Mouse (Mus musculus) monocyte, adult 2 months (primary cell): ENCODE results near the gene Vps35l.

ENCODE experiments used
- DNase-seq, 2 experiments: peaks; one replicate each; pipeline ENCODE4 v3.0.0; 2022; ENCODE audit warnings: low spot score in 2 of 2, low read depth in 1 of 2

The Vps35l gene

DNA sequence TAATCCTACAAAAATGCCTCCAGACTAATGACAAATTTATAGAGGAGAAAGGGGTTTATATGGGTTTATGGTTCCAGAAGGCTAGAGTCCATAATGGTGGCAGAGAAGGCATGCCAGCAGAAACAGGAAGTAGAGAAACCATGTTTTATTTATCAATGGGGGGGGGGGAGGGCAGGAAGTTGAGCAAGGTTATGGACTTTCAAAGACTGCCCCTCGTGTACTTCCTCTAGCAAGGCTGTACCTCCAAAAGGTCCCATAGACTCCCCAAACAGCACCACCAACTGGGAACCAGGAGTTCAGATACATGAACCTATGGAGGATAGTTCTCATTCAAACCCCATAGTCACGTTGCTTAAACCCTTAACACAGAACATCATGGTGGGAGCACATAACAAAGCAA, 125.3 kb downstream of the Vps35l start:
- DNase-seq: no peak

DNA sequence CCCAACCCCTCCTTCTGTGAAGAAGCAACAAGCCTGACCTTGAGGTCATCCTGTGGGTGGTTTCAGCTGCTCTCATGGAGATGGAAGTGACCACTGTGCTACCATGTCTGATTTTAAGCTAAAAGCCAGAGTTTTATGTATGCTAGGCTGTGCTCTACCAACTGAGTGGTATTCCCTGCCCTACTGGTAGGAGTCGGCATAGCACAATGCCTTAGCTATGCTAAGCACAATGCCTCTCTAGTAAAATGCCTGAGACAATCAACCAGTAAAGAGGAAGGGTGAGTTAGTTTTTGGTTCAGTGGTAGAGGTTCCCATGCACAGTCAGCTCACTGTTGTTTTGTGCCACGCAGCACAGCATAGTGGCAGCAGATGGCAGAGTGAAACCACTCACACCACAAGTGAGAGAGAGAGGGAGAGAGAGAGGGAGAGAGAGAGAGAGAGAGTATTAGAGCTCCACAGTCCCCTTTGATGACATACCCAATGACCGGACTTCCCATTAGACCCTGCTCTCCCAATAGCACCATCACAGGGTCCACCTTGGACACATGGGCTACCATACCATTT, 139.5 kb downstream of the Vps35l start:
- no peak for DNase-seq

DNA sequence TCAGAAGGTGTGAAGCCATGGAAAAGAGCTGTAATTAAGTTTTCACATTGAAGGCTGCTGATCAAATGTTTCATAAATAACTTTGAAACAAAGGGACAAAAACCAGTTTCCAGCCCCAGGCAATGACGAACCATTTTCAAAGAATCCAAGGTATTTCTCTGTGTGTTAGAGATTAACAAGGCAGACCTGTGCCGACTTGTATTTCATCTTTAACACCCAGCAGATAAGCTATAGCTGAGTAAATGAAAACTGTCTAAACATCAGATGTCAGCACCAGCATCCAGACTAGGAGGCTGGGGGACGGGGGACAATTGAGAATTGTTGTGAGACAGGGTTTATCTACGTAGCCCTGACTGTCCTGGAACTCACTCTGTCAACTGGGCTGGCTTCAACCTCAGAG, 143.9 kb downstream of the Vps35l start:
- DNase-seq: no peak

- DNase-seq: no peak
These were observed 144.9 kb downstream of the Vps35l start for GRCm38 (mm10) chr7:118884969-118885368.

DNA sequence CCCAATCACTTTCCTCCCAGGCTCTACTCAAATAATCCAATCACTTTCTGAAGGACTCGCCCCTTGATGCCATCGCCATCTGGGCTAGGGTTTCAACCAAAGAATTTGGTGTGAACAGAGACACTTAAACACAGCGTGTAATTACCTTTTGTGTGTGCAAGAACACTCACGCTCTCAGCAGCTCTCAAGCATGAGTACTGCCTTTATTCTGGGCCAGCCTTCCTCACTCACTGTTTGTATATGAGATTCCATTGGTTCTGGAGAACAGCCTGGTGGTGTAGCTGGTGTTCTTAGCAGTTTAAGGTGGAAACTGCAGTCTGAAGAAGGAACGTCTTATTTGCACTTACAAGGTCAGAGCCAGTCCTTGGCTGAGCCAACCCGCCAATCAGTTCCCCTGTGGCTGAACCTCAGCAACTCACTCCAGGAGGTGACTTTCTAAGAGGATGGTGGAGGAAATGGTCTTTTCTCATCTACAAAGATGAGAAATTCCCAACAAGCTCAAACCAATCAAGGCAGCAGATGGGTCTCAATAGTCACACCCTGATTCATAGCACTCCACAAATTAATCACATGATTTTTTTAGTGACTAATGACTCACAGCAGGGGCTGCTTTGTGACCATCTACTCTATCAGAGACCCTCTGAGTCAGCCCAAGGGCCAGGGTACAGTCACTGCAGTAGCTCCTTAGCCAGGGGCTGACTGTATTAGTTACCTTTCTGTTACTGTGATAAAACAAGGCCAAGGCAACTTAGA, 147.5 kb downstream of the Vps35l start:
- DNase-seq: no peak

GRCm38 (mm10) chr7:118889046-118889680, 149.1 kb downstream of the Vps35l start:
- no peak for DNase-seq
